Mouse (Mus musculus) embryonic facial prominence, embryonic 11.5 days (tissue): ENCODE data around the gene Tead3. TPM values are rescaled to one million over a fixed set of nuclear protein-coding genes. Genes with fewer than 3 reads are reported as not detected.

Source experiments
- ATAC-seq: fragments of 200-750 bp; cut with Nextera tagmentation; replicated peaks from 2 replicates; pipeline ENCODE4 v1.8.0; 2017; ENCODE audit warnings: low read depth; ENCODE audit not compliant: insufficient number of reproducible peaks, low FRiP score, low TSS enrichment
- DNase-seq: peaks from one replicate; pipeline ENCODE4 v3.0.0-alpha.2; 2015; ENCODE audit warnings: low spot score
- H3K27ac ChIP-seq: fragments of 300-500 bp; sonication (generic); replicated peaks from 2 replicates; pipeline ENCODE4 v1.5.1; 2014; ENCODE audit warnings: mild to moderate bottlenecking, low read depth, low read length, control low read depth
- H3K27me3 ChIP-seq: fragments of 300-500 bp; sonication (generic); 2 replicates; pipeline ENCODE4 v1.6.1; 2014; ENCODE audit warnings: mild to moderate bottlenecking, low read length, moderate library complexity, mixed read lengths; ENCODE audit not compliant: control insufficient read depth, insufficient read depth
- H3K36me3 ChIP-seq: fragments of 300-500 bp; sonication (generic); replicated peaks from 2 replicates; pipeline ENCODE4 v1.6.1; 2014; ENCODE audit warnings: low read depth, mild to moderate bottlenecking, low read length, moderate library complexity, mixed read lengths; ENCODE audit not compliant: control insufficient read depth, insufficient read depth
- H3K4me1 ChIP-seq: fragments of 300-500 bp; sonication (generic); 2 replicates; pipeline ENCODE4 v1.6.1; 2014; ENCODE audit warnings: low read length, mixed read lengths; ENCODE audit not compliant: control insufficient read depth, insufficient read depth
- H3K4me2 ChIP-seq: fragments of 300-500 bp; sonication (generic); 2 replicates; pipeline ENCODE4 v1.6.1; 2014; ENCODE audit warnings: low read depth, mild to moderate bottlenecking, control low read depth, low read length, moderate library complexity
- H3K4me3 ChIP-seq: fragments of 300-500 bp; sonication (generic); 2 replicates; pipeline ENCODE4 v1.5.1; 2014; ENCODE audit warnings: low read depth, low read length, control low read depth
- H3K9ac ChIP-seq: fragments of 300-500 bp; sonication (generic); replicated peaks from 2 replicates; pipeline ENCODE4 v1.6.1; 2014; ENCODE audit warnings: mild to moderate bottlenecking, control low read depth, low read length
- H3K9me3 ChIP-seq: fragments of 300-500 bp; sonication (generic); replicated peaks from 2 replicates; pipeline ENCODE4 v1.6.1; 2016; ENCODE audit warnings: mild to moderate bottlenecking, low read length, inconsistent platforms, mixed read lengths; ENCODE audit not compliant: control insufficient read depth
- WGBS: fragments of 180-500 bp; shearing (Covaris S2); extraction: QIAGEN DNeasy Blood & Tissue Kit; methylation state at CpG from one replicate; pipeline ENCODE4 v1.1.7; 2014; 5-methylcytosine and 5-hydroxymethylcytosine counted together
- polyA plus RNA-seq: library from polyadenylated mRNA; unstranded; fragments of >200 nt; fragmentation: Nextera tagmentation; extraction: Ambion mirVana; gene quantifications from 2 replicates; pipeline ENCODE4 v1.2.1, GENCODE M21; 2014

Gene Tead3
- polyA plus RNA-seq, 1 experiment from 2014 or later, result 8.6 TPM

DNA sequence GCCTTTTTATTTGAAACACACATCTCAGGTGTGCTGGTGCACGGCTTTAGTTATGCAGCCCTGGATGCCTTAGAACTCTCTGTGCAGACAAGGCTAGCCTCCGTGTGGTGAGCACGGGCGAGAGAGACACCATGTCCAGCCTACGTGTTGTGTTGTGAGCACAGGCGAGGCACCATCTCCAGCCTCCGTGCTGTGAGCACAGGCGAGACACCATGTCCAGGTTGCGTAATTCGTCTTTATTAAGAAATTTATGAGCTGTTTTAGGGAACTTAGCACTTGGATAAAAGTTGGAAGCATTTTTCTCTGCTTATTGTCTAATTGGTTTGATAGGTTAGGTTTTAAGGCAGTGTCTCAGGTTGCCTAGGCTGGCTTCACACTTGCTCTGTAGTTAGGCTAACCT lies 67.4 kb downstream of the Tead3 start:
- DNase-seq, result no peak
- no peaks in the 10 kb centered on the region for H3K27me3 ChIP-seq

DNA sequence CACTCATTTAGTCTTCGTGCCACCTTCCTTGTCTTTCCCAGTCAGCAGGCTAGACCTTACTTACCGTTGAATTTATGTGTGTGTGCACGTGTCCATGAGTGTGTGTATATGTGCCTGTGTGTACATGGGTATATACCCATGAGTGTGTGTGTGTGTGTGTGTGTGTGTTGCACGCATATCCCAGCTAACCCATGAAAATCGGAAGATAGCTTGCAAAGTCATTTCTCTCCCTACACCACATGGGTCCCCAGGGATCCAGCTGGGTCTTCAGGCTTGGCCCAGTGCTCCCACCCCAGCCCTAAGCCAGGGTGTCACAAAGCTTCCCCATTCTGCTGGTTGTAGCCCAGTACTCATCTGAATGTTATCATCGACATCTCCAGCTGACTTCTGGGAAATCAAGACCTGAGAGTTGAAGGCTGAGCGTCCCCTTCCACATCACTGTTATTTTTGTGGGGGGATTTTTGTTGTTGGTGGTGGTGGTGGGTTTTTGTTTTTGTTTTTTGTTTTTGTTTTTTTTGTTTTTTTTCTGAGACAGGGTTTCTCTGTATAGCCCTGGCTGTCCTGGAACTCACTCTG lies 68.7 kb downstream of the Tead3 start:
- Histone ChIP-seq H3K4me3 (no peak overlapping the region), H3K4me1 (no peaks in the 10 kb centered on the region), H3K9ac (no peak overlapping the region), H3K9me3 (no peaks in the 10 kb centered on the region), H3K4me2 (no peak overlapping the region), H3K36me3 (no peaks in the 10 kb centered on the region), H3K27ac (no peak overlapping the region), H3K27me3 (no peaks in the 10 kb centered on the region)
- DNase-seq, result no peak
- ATAC-seq, result no peak
- WGBS, result 89% methylated on average over 7 of the region's 7 CpGs

More for the DNA sequence above, 67.4 kb downstream of the Tead3 start:
- H3K9ac ChIP-seq, result no peak overlapping the region
- WGBS, result 93% methylated on average over 10 of the region's 10 CpGs
- no peak overlapping the region for H3K4me3 ChIP-seq
- ATAC-seq, result no peak
- H3K4me1 ChIP-seq, result no peaks in the 10 kb centered on the region
- H3K4me2 ChIP-seq, result no peak overlapping the region
- H3K36me3 ChIP-seq, result no peaks in the 10 kb centered on the region
- no peak overlapping the region for H3K27ac ChIP-seq
- H3K9me3 ChIP-seq, result no peaks in the 10 kb centered on the region

Other genes starting within 250 kb of the Tead3 start
- gene Scube3, start 208.7 kb downstream of the Tead3 start, polyA plus RNA-seq, result 8.6 and 10.3 TPM in 2 replicates
- 26.8 and 28.3 TPM in 2 replicates for gene Zfp523, start 173.7 kb downstream of the Tead3 start, polyA plus RNA-seq
- 2.6 and 3.0 TPM in 2 replicates for gene Def6, start 143.0 kb downstream of the Tead3 start, polyA plus RNA-seq
- 1.9 and 2.0 TPM in 2 replicates for gene Ppard, start 118.1 kb downstream of the Tead3 start, polyA plus RNA-seq
- gene Fance, start 37.3 kb downstream of the Tead3 start, polyA plus RNA-seq, result 18.8 and 21.2 TPM in 2 replicates
- 562 and 613 TPM in 2 replicates for gene Rpl10a, start 22.3 kb downstream of the Tead3 start, polyA plus RNA-seq
- 3.4 and 3.6 TPM in 2 replicates for gene Tulp1, start 14.4 kb upstream of the Tead3 start, polyA plus RNA-seq
- 12.3 and 12.8 TPM in 2 replicates for gene Fkbp5, start 166.7 kb upstream of the Tead3 start, polyA plus RNA-seq
- gene Armc12, start 180.0 kb upstream of the Tead3 start, polyA plus RNA-seq, result not detected in 2 replicates
- not detected in 2 replicates for gene Clpsl2, start 198.6 kb upstream of the Tead3 start, polyA plus RNA-seq
- gene Clps, start 209.9 kb upstream of the Tead3 start, polyA plus RNA-seq, result not detected in 2 replicates
- gene Lhfpl5, start 224.8 kb upstream of the Tead3 start, polyA plus RNA-seq, result 0.34 TPM in 1 of 2 replicates, not detected in the other